Comparison of ENCODE assay signal across 10 mouse cellular contexts in the genomic region with DNA sequence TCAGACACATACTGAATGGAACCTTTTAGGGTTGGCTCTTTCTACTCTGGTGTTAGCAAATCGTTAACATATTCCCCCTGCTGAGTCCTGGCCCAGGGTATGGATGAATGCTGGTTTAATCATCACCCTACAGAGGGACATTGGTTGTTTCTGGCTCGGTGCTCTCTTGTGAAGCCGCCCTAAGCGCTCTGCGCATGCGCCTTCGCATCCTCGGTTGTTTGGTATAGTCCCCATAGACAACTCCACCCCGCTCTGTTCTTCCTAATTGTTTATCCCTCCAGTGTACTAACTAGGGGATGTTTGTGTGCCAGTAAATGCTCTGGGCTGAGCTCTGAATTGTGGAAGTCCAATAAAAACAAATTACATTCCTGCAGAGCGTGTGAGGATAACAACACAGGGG. TPM values are rescaled to one million over a fixed set of nuclear protein-coding genes. Genes with fewer than 3 reads are reported as not detected.
DNase-seq lines count a peak whose midpoint lies in the region; ATAC-seq and TF ChIP-seq lines count a peak whose summit lies in the region.
"Had no signal": no experiment of that assay in that cellular context is flagged by ENCODE, and none has a peak within 500 bp of the region (broad histone marks: within the 10 kb centered on the region; RNA-seq: fewer than 3 reads in every experiment).

No protein-coding gene starts in this region.

- no peak overlapping the region; the same call in 1 of the 2 replicates for H3K4me2 ChIP-seq in hindbrain, embryonic 12.5 days (replicated peaks)
- 0 out of 2 replicates have a peak overlapping the region, but pooled peaks have one; percentile 10 for H3K4me2 ChIP-seq in liver, embryonic 16.5 days (ENCODE audit: low read depth, low read length)

- H3K27me3 ChIP-seq in hindbrain, embryonic 12.5 days: 0 out of 2 replicates have a peak, but pooled peaks cover 9% of the 10 kb centered on the region
- H3K27me3 ChIP-seq in hindbrain, embryonic 10.5 days (ENCODE audit: insufficient read depth, poor library complexity, severe bottlenecking): peaks cover 14% of the 10 kb centered on the region
- no peaks in the 10 kb centered on the region for H3K27me3 ChIP-seq in liver, embryonic 16.5 days (ENCODE audit: control insufficient read depth, insufficient read depth, low read depth, low read length)

- peak; percentile 32; the same call in 1 of the 2 replicates for ATAC-seq in hindbrain, embryonic 12.5 days (ENCODE audit: low FRiP score)
- no peak for ATAC-seq in liver, embryonic 16.5 days (ENCODE audit: low read depth)

- no peak for TF ChIP-seq CTCF in brain, embryonic 14.5 days (IDR thresholded peaks at IDR 0.05; ENCODE audit: borderline replicate concordance, extremely low read depth, insufficient read depth, insufficient read length)

- H3K36me3 ChIP-seq in hindbrain, embryonic 12.5 days: no peaks in the 10 kb centered on the region
- H3K36me3 ChIP-seq in hindbrain, embryonic 10.5 days: no peaks in the 10 kb centered on the region
- no peaks in the 10 kb centered on the region for H3K36me3 ChIP-seq in liver, embryonic 16.5 days (ENCODE audit: control insufficient read depth, insufficient read depth)

- H3K4me3 ChIP-seq in hindbrain, embryonic 12.5 days: no peak overlapping the region
- H3K4me3 ChIP-seq in hindbrain, embryonic 10.5 days: no peak overlapping the region
- no peak overlapping the region for H3K4me3 ChIP-seq in liver, embryonic 16.5 days (ENCODE audit: low read depth, low read length)

- no peak overlapping the region for H3K27ac ChIP-seq in hindbrain, embryonic 12.5 days
- H3K27ac ChIP-seq in hindbrain, embryonic 10.5 days: no peak overlapping the region
- H3K27ac ChIP-seq in liver, embryonic 16.5 days (ENCODE audit: low read length): peak overlapping the region; percentile 79

- H3K4me1 ChIP-seq in hindbrain, embryonic 12.5 days: peaks cover 16% of the 10 kb centered on the region
- peaks cover 23% of the 10 kb centered on the region for H3K4me1 ChIP-seq in hindbrain, embryonic 10.5 days (replicated peaks)
- H3K4me1 ChIP-seq in liver, embryonic 16.5 days (ENCODE audit: control insufficient read depth, low read depth, low read length): peaks cover 87% of the 10 kb centered on the region

- DNase-seq in hindbrain, embryonic 10.5 days (ENCODE audit: low spot score): no peak
- peak; percentile 57 for DNase-seq in brain, embryonic 14.5 days (ENCODE audit: low read depth)
- DNase-seq in kidney, adult 8-10 months: peak; percentile 74 to 85
- DNase-seq in thymus, postnatal 0 days (ENCODE audit: low spot score): no peak
- DNase-seq in embryo, embryonic 10.5 days (ENCODE audit: low spot score): no peak
- DNase-seq in ovary, postnatal 10 days (ENCODE audit: low spot score): no peak
- DNase-seq: lung, adult 2 months; right cerebral cortex, adult 18-20 months had no signal

- WGBS in hindbrain, embryonic 12.5 days: 58% methylated on average over 10 of the region's 10 CpGs
- 75% methylated on average over 10 of the region's 10 CpGs for WGBS in hindbrain, embryonic 10.5 days
- WGBS in liver, embryonic 16.5 days (ENCODE audit: insufficient replicate concordance): 75% methylated on average over 10 of the region's 10 CpGs

- no peak for TF ChIP-seq POLR2A in brain, embryonic 14.5 days (IDR thresholded peaks at IDR 0.05; ENCODE audit: borderline replicate concordance, extremely low read depth, insufficient read depth, insufficient read length, poor library complexity, severe bottlenecking)

- H3K9me3 ChIP-seq in hindbrain, embryonic 12.5 days (replicated peaks): no peaks in the 10 kb centered on the region
- no peaks in the 10 kb centered on the region for H3K9me3 ChIP-seq in hindbrain, embryonic 10.5 days
- H3K9me3 ChIP-seq in liver, embryonic 16.5 days (replicated peaks; ENCODE audit: control insufficient read depth, low read length): no peaks in the 10 kb centered on the region

- H3K9ac ChIP-seq in hindbrain, embryonic 12.5 days: no peak overlapping the region
- 0 out of 2 replicates have a peak overlapping the region, but pooled peaks have one; percentile 13 for H3K9ac ChIP-seq in liver, embryonic 16.5 days (ENCODE audit: low read depth, low read length)

RNA-seq across cellular contexts. Expression of a gene that starts 7.0 kb away (rescaled TPM):
- 0.21 and 0.47 TPM in 2 replicates for polyA plus RNA-seq in hindbrain, embryonic 12.5 days (2016; fragmentation: Nextera tagmentation; extraction: Ambion mirVana)
- polyA plus RNA-seq in hindbrain, embryonic 10.5 days (2016; fragmentation: Nextera tagmentation; extraction: Ambion mirVana): 0.09 and 0.15 TPM in 2 replicates
- polyA plus RNA-seq in brain, embryonic 14.5 days (2012; rRNA removed): 0.34 and 0.44 TPM in 2 replicates
- polyA plus RNA-seq in liver, embryonic 16.5 days (2015; fragmentation: Nextera tagmentation; extraction: Ambion mirVana): 2.8 TPM in 2 replicates
- polyA plus RNA-seq in thymus, postnatal 0 days (2015; fragmentation: Nextera tagmentation; extraction: Ambion mirVana): 6.2 and 7.8 TPM in 2 replicates

RNA-seq across cellular contexts. Expression of a gene that starts 15.8 kb away (rescaled TPM):
- polyA plus RNA-seq in hindbrain, embryonic 12.5 days (2016; fragmentation: Nextera tagmentation; extraction: Ambion mirVana): 149 and 157 TPM in 2 replicates
- polyA plus RNA-seq in hindbrain, embryonic 10.5 days (2016; fragmentation: Nextera tagmentation; extraction: Ambion mirVana): 230 and 235 TPM in 2 replicates
- 71.3 and 95.6 TPM in 2 replicates for polyA plus RNA-seq in brain, embryonic 14.5 days (2012; rRNA removed)
- 424 and 446 TPM in 2 replicates for polyA plus RNA-seq in liver, embryonic 16.5 days (2015; fragmentation: Nextera tagmentation; extraction: Ambion mirVana)
- 153 and 160 TPM in 2 replicates for polyA plus RNA-seq in thymus, postnatal 0 days (2015; fragmentation: Nextera tagmentation; extraction: Ambion mirVana)

Comparison
In these comparisons a context has a peak if more than half of its experiments do, and no peak if none do; other contexts are left out.
1. DNase-seq: peak in brain, embryonic 14.5 days (single experiment) and kidney, adult 8-10 months (2 of 2); none in hindbrain, embryonic 10.5 days (single experiment), thymus, postnatal 0 days (single experiment), embryo, embryonic 10.5 days (single experiment) and ovary, postnatal 10 days (single experiment).